Mouse (Mus musculus): Measurements from ENCODE around the gene Tgfb2.

Gene Tgfb2

DNA sequence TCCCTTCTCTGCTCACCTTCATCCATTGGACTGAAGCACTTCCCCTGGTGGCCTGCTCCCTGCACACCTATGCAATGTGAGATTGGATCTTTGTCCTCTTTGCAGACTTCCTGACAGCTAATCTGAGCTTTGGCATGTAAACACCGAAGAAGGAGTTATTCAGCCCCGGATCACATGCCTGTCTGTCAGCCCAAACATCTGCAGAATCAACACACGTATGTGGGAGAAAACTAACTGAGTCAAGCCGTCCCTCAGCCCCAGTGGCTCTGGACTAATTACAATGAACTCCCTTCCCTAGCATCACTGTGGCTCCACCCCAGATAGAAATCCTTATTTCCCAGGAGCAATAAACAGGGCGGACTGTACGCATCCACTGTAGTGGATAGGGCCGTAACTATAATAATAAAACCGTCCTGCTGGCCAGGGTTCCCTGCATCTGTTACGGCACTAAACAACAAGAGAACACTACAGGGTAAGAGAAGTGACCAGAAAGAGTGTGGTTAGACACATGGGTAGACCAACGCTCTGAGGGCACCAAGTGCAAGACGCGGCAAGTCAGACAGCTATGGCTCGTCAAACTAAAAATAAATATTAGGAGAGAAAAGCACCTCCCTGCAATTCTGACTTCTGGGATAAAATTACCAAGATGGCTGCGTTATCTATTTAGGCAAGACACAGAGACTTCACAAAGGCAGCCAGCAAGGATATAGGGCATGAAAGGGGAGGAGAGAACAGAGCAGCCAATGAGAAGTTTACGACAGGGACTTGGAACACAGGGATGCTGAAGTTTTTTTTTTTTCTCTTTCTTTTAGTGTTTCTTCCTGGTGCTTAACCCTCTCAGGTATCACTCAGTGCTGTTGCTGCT, 3.2 kb downstream of the Tgfb2 start:
- DNase-seq (ENCODE audit: low spot score), result no peak

DNA sequence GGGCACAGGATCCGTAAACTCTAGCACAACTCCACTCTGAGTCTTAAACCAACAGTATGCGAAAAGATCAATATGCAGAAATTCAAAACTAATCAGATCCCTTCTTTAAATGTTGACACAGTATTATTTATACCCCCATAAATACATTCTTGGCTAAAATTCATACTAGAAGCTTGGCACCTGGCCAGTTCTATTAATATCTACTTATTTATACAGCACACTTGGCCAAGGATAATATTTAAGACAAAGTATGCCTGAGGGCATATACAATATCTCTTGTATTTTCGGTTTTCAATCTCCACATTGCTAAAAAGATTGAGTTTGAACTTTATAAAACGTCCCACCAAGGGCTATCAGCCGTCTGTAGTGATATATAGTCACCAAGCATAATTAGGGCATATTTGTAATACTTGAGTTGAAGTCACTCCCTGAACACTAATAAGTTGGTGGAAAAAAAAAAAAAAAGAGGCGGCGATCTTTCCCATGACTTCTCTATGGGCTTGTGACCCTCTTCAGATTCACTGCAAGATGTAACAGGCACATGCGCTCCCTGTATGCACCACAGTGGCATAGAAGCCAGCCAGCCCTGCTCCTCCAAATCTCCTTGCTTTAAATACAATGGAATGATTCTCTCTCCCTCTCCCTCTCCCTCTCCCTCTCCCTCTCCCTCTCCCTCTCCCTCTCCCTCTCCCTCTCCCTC, 4.4 kb downstream of the Tgfb2 start:
- no peak for DNase-seq (ENCODE audit: low spot score)

- no peak for DNase-seq (ENCODE audit: low spot score)
Measured at GRCm38 (mm10) chr1:186700496-186700895, 5.3 kb downstream of the Tgfb2 start.

DNA sequence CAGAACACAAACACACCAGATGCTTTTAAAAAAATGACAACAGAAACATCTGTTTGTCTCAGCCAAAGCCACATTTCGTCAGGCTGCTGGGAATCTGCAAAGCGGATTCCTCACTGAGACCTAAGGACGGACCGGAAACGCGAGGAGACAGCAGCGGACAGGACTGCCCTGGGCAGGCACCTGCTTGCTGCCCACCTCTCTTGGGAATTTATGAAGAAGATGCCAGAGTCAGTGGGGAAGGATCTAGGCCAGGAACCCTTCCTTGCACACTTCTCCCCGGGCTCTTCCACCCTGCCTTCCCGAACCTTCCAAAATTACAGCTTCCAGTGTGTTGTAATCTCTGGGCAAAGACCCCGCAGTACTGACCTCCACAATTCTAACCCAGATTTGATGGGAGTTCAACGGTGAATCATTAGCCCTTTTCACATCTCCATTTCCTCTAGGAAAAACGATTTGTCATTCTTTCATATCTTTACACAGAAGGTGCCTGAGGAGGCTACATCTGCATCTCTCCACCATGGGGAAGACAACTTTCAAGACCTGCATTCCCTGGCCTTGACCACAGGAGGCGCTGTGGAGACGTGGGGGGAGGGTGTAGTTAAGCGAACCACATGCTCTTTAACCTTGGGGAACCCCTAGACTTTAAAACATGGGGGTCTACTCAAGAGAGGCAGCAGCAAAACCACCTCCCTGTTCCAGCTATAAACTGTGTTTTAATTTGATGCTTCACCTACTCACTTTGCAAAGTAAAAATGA, 7.0 kb downstream of the Tgfb2 start:
- DNase-seq (ENCODE audit: low spot score), result no peak

- DNase-seq (ENCODE audit: low spot score), result no peak
Measured at GRCm38 (mm10) chr1:186696231-186696630, 9.6 kb downstream of the Tgfb2 start.

- DNase-seq (ENCODE audit: low spot score), result no peak
Measured at GRCm38 (mm10) chr1:186695361-186695760, 10.4 kb downstream of the Tgfb2 start.

DNA sequence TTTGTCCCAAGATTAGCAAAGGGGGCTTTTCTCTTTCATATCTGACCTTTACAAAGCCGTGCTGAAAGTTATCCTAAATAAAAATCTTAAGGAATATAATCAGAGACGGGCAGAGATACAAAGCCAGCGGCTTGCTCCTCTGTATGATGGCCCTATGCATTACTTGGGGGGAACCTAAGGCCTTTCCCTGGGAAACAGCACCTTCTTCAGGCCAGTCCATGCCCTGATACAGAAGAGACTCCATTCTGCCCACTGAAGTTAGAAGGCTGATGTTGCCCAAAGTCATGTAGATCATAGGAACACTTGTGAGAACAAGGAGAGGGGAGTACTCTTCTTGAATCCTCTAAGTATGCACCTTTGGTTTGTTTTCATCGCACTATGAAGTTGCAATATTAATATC, 13.4 kb downstream of the Tgfb2 start:
- DNase-seq (ENCODE audit: low spot score), result no peak

DNA sequence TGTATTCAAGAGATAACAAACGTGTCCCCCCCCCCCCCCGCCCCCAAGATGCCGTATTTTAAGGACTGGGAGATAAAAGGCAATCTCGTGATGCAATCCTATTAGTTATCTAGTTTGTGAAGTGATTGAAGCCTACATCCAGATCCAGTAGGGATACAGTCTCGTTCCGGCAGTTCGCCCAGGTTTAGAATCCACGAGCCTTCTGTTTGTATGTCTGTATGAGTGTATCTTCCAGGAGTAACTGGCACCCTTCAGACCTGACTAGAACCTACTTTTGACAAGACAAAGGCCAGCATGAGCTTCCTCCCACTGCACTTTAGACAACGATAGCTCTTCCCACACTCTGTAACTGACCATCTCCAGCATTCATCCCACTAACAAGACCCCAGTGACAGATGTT, 14.1 kb downstream of the Tgfb2 start:
- no peak for DNase-seq (ENCODE audit: low spot score)

DNA sequence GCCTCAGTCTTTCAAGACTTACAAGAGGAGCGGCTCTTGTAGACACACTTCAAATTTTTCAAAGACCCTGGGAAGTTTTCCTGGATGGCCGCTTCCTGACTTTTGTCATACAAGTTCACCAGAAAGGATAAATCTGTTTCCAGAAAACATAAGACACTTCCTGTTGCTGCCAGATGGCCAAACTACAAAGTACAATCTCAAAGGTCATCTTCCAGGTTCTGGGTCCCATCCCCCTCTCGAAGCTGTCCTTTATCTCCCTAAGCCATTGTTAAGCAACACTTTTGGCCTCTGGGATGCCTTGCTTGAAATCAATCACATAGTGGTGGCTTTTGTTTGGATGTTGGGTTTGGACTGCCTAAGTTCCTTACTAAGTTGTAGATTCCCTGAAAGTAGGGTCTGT, 21.7 kb downstream of the Tgfb2 start:
- DNase-seq (ENCODE audit: low spot score), result no peak

DNA sequence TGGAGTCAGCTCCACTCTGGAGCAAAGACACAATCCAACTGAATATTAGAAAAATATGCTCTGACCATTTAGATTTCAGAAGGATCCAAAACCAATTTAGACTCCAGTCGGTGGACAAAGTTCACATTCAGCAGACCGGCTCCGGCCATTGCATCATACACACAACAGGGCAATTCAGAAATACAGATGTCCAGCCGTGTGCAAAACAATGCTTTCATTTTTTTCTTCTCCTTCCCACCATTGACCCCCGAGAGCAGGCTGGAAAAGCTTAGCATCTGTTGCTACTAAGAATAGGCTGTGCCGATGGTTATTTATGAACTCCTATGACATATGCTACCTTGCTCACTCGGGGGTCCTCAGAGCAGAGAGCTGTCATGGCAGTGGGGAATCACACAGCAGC, 23.2 kb downstream of the Tgfb2 start:
- DNase-seq (ENCODE audit: low spot score), result peak; percentile 39

DNA sequence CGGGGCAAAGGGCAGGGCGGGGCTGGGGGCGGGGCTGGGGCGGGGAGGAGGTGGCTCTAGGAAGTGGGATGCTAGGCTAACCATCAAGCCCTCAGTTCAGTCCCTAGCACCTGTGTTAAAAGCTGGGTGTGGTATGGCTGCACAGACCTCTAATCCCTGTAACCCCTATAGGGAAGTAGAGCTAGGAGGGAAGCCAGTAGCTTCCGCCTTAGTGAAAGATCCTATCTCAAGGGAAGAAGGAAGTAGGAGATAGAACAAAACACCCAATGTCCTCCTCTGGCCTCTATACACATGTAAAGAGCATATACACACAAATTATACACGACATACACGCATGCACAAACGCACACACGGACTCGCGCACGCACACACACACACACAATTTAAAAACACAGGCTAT, 28.2 kb downstream of the Tgfb2 start:
- DNase-seq (ENCODE audit: low spot score), result no peak

DNA sequence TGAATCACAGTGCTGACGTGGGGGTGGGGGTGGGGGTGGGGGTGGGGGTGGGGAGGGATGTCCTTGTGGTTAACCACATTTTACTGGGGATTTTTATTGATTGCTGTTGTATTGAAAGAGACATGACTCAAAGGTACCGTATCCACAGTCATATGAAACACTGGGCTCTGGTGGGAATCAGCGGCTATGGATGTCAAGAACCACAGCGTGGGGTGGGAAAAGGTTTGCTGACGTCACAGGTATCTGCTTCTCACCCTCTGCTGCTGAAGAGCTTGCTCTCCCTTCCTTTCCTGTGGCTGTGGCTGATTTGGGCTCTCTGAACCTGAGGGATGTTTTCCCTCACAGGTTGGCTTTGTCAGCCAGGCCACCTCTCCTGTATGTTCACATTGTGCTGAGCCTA, 29.6 kb downstream of the Tgfb2 start:
- no peak for DNase-seq (ENCODE audit: low spot score)

DNA sequence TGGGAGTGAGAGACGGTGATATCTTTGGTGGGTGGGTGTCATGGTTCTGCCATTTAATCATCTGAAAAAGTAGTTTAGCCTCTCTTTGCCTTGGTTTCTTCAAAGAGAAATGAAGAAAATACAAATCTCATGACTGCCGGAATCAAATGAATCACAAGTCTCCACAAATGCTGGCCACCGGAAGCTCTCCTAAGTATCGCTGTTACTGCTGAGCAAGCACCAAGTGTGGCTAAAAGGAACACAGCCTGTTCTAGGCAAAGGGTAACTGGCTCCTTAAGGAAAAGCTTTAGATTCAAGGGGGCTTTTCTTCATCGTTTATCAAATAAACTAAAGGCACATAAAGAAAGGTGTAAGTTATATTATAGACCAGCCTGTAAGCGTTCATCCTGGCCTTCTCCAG, 30.5 kb downstream of the Tgfb2 start:
- no peak for DNase-seq (ENCODE audit: low spot score)

- no peak for DNase-seq (ENCODE audit: low spot score)
Measured at GRCm38 (mm10) chr1:186674621-186675020, 31.2 kb downstream of the Tgfb2 start.

GRCm38 (mm10) chr1:186673166-186673565, 32.6 kb downstream of the Tgfb2 start:
- no peak for DNase-seq (ENCODE audit: low spot score)

- no peak for DNase-seq (ENCODE audit: low spot score)
Measured at GRCm38 (mm10) chr1:186663412-186663811, 42.4 kb downstream of the Tgfb2 start.

- no peak for DNase-seq (ENCODE audit: low spot score)
Measured at GRCm38 (mm10) chr1:186662996-186663395, 42.8 kb downstream of the Tgfb2 start.

DNA sequence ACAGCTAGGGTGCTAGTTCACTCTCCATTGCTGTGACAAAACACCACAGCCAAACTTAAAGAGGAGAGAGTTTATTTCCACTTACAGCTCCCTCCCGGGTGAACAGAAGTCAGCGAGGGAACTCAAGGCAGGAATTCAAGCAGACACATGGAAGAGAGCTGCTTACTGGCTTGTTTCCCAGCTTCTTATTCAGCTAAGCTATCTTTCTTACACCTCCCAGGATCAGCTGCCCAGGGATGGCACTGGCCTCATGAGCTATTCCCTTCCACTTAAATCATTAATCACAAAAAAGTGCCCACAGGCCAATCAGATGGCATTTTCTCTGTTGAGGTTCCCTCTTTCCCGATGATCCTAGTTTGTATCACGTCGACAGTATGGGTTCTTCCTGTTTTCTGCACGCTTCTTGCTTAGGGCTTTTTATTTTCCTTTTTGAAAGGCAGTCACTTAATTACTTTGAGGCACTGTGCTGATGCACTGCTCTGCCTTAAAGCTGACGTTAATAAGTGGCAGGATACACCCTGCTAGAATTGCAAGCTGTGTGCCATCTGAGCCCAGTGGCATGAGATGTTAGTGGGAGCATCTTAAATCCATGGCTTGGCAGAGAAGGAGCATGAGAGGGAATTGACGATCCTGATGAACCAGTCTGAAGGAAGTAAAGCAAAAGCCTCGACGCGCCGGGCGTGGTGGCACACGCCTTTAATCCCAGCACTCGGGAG, 44.4 kb downstream of the Tgfb2 start:
- no peak for DNase-seq (ENCODE audit: low spot score)

DNA sequence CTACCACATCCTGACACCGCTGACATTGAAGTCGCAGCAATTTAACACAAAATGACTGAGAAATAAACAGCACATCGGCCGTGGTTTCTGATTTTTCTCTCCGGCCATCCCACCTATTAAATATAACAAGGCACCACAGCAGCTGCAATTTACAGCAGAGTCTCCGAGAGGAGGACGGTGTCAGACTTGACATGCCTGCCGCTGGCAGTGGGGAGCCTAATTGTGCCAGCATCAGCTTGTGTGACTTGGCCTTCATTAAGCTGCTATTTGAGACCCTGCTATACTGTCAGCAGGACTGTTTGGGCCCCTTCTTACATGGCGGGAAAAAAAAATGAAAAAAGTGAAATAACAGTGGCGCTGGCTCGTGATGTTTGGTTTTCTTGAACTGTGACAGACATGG, 47.0 kb downstream of the Tgfb2 start:
- DNase-seq (ENCODE audit: low spot score), result no peak

- no peak for DNase-seq (ENCODE audit: low spot score)
Measured at GRCm38 (mm10) chr1:186657559-186658219, 48.1 kb downstream of the Tgfb2 start.

GRCm38 (mm10) chr1:186656732-186657329, 49.0 kb downstream of the Tgfb2 start:
- no peak for DNase-seq (ENCODE audit: low spot score)
